Mouse (Mus musculus) T-helper 17 cell (primary cell): Measurements from ENCODE around the gene Kcnab1.

Experiments
- in situ Hi-C, 2 experiments: fragments of 300-600 bp; cut with MboI, MseI; formaldehyde crosslinking; loops; 1 replicate in 1 of 2; 2 replicates in 1 of 2; pipeline ENCODE4 v1.15.1; 2025; ENCODE audit warnings: high pct_unique_total_duplicates in 2 of 2

Kcnab1 gene

DNA sequence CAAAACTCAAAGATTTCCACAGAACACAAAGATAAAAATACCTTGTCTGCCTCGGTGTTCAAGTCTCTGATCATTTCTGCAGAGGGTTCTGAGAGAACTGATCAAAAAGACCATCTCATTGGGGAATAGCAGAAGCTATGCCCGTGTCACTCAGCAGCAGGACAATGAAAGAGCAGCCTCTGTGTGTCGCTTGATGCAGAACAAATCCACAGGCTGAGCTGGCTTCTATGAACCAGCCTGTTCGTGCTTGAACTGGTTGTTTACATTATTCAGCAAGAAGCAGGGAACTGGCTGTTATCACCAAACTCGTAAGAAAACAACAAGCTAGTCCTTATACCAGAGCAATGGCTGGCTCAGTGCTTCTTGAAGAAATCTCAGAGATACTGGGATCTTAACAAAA, 193.4 kb downstream of the Kcnab1 start:
- in situ Hi-C loops: no loop called here

DNA sequence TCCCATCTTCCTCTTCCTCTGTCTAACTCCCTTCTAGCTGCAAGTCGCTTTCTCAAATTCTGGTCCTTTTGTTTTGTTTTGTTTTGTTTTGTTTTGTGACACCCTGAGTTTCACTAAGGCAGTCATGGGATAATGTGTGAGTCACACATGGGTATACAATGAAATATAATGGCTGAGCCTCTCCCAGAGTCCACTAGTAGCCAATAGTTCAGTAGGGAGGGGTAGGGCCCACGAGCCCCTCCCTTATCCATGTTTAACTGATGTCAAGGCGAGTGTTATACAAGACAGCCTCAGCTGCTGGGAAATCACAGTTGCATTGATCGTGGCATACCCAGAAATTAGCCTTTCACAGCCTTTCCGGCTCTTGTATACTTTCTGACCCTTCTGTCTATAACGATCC, 206.7 kb downstream of the Kcnab1 start:
- in situ Hi-C loops: no loop called here

DNA sequence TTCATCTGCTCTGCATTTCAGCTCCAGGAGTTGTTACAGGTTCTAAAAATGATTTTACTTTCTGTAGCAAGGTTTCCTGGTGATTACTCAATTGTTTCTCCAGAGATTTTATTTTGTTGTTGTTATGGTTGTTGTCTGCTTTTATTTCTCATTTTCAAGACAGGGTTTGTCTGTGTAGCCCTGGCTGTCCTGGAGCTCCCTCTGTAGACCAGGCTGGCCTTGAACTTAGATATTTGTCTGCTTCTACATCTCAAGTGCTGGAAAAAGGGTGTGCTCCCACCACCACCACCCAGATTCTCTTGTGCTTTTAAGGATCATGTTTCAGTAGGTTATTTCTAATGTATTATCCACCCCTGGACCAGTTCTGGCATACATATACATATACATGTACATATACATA, 207.6 kb downstream of the Kcnab1 start:
- in situ Hi-C loops: no loop called here

DNA sequence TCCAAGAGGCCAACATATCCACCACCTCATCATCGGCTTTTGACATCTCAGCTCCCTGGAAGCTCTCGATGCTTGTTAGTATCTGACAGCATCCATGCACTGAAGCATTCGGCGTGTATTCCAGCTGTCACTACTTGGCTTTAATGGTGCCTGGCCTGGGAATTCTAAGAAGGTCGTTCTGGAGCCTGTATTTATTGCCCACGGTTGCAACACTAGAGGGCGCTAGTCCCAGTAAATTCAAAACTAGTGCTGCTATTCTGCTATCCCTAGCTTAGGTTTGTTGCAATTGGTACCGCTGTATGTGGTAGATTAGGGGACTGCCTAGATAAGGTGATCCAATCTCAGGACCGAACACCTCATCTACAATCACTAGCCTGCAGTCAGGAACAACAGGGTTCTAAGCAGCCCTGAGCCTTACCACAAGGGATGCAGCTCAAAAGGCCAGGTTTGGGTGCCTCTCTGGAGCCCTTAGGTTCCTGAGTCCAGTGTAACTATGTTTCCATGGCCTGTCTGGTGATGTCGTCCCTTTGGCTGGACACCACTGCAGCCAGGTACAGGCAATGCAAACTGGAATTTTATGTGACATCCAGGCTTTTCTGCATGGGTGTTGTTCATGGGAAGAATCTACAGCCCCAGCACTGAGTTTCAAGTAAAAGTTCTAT, 208.8 kb downstream of the Kcnab1 start:
- in situ Hi-C loops: no loop called here

DNA sequence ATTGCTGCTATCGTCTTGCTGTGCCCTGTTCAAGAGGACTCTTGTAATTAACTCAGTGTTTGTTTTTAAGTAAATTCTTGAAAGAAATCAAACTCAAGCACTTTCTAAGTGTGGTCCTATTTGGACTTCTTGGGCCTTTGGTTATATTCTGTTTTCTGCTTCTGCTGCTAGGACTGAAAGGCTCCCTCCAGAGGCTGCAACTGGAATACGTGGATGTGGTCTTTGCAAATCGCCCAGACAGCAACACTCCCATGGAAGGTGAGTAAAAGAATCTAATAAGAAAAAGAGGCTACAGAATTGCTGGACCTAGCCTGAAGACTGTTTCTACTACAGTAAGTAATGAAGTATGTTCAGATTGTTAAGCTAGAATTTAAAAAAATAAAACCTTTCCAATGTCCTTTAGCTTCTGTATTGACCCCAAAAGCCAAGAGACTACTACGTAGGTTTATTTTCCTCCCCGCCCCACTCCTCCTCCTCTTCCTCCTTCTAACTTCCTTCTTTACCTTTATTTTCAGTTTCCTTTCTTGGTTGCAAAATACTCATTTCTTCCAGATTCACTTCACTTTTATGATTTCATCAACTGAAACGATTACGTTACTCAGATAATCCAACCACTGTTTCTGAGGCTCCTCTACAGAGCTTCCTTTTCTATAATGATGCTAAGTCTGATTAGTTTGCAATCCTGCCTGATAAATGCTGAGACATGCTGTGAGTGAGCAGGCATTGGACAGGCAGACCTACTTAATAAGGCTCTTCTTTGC, 210.2 kb downstream of the Kcnab1 start:
- in situ Hi-C loops: loop anchor here in 1 of 2 experiments (10.0 kb wide), 1 partner anchor 535 kb away; no protein-coding TSS in a partner anchor

DNA sequence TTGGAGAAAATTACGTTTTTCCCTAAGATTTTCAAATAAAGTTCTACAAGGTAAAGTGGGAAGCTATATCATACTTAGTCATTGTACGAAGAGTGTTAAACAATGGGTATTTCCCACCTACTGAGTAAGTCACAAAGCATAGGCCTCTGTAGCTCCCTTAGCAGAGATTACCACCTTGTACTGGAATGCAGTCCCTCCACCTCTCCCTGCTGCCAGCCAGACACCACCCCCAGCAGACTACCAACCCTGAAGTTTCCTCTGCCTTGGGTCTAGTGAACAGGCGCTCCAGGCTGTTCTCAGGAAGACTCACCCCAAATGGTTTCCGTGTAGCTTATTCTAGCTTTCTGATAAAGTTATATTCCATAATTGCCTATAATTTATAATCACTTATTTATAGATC, 211.8 kb downstream of the Kcnab1 start:
- in situ Hi-C loops: loop anchor here in 1 of 2 experiments (10.0 kb wide), 1 partner anchor 534 kb away; no protein-coding TSS in a partner anchor

DNA sequence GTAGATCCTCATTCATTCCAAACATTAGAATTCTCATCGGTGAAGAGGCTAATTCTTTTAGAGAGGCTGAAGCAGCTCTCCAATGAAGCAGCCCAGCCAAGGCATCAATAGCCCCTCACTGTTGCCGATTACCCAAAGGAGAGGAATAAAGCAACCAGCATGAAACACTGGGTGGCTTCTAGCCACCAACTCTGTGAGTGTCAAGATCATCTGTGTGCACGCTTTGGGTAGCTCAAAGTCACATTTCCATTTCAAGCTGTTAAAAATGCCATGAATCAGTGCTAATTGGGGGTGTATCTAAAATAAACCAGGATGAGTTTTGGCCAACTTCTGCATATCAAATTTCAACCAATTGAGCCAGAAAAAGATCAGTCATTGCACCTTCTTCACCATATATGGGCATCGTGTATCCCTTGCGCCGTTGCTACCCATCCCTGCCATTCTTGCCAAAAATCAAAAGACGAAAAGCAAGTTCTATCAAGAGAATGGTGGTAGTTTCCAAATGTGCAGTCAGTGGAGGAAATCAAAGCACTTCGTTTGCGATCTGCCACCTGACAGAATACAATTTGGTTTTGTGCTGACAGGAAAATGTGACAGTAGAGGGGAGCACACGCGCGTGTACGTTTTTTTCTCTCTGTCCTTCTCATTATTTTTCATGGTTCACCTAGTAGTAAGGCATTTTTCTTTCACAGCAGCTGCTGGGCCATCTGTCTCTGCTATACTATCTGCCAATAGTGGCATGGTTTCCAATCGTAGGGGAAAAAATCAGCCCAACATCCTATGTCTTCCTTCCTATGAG, 213.0 kb downstream of the Kcnab1 start:
- in situ Hi-C loops: loop anchor here in 1 of 2 experiments (10.0 kb wide), 1 partner anchor 533 kb away; no protein-coding TSS in a partner anchor

DNA sequence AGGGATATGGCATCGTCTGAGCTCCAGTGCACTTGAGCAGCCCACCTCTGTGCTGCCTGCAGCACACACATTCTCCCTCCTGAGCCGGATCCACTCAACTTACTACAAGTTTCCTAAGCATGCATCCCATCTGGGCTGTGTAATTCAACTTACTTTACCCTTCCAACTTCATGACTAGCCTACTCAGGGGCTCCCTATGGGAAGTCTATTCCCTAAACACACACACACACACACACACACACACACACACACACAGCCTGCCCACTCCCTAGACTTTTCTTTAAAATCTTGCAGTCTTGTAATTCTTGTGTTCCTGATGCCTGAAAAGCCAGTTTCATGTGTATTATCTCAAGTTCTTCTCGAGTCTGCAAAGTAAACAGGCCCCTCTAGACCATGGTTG, 216.1 kb downstream of the Kcnab1 start:
- in situ Hi-C loops: loop anchor here in 1 of 2 experiments (10.0 kb wide), 1 partner anchor 530 kb away; no protein-coding TSS in a partner anchor

DNA sequence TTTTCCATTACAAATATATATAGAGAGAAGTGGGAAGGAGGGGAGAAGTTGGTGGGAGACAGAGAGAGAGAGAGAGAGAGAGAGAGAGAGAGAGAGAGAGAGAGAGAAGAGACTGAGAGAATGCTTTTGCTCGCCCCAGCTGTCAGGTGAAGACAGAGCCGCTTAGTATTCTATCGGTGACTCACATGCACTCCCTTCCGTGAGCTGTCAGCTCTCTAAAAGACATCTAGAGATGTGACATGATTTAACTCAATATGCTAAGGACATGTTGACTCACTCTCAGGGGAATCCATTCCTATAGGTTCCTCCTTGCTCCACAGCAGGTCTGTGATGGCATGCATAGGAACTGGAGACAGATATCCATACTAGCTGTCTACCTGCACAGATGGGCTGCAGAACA, 219.6 kb downstream of the Kcnab1 start:
- in situ Hi-C loops: loop anchor here in 1 of 2 experiments (10.0 kb wide), 1 partner anchor 526 kb away; no protein-coding TSS in a partner anchor

DNA sequence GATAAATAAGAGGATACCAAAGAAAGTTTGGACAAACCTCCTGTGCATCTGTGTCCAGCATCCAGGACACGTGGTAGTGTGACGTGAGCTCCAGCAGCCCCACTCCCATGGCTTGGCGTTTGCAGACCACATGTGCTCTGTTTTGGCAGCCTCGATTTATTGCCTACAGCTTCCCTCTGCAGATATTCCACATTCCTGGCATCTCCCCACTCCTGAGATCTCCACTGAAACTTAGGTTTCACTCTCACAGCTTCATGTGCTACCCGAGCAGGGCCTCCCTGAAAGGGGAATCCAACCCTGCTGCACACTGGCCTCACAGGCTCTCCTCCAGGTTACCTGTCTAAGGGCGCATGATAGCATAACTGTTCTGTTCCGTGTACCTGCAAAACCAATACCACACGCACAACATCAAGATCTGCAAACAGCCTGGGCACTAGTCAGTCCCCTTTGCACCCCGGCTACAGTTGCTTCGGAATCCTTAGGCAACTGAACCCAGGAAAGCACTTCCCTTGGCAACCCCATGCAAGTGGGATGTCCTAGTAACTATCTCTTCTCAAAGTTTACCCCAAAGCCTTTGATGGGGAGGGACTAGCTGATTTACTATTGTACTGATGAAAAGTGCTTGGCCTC, 228.8 kb downstream of the Kcnab1 start:
- in situ Hi-C loops: no loop called here

DNA sequence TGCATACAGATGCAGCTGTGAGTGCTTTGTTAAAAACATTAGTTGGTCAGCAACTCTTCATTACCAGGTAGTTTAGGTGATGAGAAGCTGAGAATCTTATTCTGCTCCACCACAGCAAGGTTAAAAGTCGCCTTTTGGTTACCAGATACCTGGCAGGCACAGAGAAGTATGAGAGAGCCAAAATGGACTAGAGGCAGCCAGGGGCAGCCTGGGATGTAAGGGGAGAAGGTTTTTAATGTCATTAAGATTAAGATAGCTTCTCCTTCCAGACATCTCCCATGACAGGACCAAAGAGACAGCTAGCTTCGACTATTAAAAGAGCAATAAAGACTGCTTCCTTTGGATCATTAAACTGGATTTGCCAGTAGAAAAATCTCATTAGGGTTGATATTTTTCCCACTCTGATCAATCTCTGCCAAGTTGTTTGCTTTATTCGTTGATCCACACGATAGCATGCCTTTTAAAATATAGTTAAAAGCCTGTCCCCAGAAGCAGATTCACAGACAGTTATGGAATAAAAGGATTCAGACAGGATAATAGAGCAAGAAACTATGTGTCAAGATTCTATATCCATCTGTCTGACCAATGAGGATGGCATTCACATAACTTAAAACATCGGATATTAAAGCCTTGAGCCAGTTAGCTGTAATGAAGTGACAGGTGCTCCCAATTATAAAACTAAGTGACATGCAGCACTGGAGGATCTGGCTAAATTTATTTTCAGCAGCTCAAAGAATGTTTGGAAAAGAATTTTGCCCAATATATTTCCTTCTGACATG, 231.2 kb downstream of the Kcnab1 start:
- in situ Hi-C loops: no loop called here

DNA sequence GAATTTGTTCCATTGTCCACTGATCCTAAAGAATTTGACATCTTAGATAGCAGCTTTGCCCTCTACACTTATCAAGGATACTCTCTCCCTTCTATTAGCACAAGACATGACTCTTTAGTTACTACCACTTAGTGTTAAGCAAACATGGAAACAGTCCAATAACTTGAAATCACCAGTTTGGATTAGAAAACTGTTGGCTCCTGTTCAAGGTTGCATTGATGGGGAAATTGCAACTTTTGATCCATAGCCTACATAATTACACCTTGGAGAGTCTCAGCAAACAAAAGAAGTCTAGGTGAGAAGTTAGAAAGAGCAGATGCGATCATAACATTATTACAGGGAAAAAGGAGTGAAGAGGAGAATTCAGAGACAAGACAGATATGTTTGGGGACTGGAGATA, 237.0 kb downstream of the Kcnab1 start:
- in situ Hi-C loops: no loop called here

DNA sequence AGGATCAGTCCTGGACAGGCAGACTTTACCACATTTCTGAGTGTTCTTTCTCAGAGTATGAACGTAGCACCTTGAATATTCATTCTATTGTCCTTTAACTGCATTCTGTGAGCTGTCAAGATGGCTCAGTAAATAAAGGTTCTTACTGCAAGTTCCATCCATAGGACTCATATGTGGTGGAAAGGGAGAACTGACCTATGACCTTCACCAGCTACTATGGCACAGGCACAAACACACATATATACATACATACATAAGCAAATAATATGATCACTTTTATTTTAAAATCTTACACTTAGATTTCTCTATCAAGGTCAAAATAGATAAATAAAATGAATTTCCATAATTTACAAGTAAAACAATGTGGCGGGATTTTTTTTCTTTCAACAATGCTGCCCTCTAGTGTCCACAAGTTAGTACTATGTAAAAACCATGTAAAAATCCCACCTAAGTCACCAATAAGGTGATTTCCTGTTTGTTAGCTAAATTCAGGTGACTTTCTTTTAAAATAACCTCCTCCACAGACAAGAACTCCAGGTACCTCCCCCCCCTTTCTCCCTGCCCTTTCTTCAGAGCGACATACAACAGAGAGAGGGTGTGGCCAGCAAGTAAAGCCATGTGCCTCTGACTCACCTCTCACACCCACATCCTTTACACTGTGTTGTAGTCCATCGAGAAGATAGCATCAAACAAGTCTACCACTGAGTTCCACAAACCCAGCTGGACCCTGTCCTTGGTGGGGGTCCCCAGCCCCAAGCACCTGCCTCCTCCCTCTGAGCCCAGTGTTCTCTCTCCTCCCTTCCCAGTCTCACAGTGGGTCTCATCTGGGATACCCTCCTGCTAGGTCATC, 243.3 kb downstream of the Kcnab1 start:
- in situ Hi-C loops: loop anchor here in 1 of 2 experiments (25.0 kb wide), 1 partner anchor 1365 kb away; the partner anchor contains the start of gene Gmps

DNA sequence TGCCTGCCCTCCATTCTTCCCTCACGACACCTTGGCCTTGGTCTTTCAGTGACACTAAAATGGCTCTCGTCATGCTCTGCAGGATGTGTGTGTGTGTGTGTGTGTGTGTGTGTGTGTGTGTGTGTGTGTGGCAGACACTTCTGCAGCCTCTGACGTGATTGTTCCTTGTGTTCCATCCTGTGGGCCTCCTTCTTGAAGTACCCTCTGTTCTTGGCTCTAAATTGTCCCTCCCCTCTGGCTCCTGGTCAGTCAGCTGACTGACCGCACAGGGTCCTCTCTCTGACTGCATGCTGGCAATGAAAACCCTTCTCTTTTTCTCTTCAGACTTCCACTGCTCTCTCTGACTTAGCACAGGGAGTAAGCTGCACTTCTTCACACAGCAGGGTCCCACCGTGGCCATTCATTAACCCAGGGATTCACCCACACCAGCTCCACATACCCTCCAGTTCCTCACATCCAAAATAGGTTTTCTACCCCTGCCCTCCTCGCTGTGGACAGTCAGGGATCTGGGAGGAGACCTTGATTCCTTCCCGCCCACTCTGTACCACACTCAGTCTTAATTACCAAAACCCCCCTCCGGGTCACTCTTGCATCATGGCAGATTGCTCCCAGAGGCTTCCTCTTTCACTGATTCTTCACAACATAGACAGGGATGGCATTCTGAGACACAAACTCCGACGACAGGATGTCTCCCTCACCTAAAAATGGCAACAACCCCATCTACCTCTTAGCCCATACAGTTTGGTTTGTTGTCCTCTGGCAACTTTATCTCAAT, 244.3 kb downstream of the Kcnab1 start:
- in situ Hi-C loops: loop anchor here in 1 of 2 experiments (25.0 kb wide), 1 partner anchor 1366 kb away; the partner anchor contains the start of gene Gmps

DNA sequence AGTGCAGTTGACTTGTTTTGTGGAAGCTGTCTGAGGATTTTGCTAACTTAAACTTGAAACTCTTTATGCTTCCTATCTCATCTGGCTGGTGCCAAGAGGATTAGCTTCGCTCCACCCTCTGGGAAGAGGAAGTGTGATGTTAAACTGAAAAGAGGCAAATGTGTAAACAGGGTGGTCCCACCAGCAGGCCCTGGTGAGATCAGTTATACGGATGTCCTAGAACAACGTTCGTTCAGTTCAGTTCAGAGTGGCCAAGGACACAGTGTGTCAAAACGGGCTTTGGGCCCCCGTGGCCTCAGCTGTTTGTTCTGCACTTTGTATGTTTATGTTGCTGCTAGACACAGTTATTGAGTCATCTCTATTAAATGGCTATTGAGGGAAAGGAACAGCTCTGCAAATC, 246.3 kb downstream of the Kcnab1 start:
- in situ Hi-C loops: loop anchor here in 1 of 2 experiments (25.0 kb wide), 1 partner anchor 1368 kb away; the partner anchor contains the start of gene Gmps

DNA sequence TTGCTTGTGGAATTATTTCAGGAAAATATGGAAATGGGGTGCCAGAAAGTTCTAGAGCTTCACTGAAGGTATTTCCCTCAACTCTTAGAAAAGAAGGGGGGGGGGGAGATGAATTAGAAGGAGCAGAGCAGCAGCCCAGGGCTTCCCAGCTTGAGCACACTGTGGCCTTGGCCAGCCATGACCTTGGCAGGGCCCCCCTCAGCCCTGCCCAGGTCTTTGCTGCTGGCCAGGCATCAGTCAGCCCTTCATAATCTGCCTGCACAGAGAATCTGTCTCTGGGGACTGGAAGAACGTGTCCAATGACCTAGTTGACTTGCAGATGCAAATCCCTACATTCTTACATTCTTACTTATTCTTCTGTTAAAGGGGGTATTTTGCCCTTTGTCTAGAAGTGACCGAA, 249.1 kb downstream of the Kcnab1 start:
- in situ Hi-C loops: loop anchor here in 1 of 2 experiments (25.0 kb wide), 1 partner anchor 1371 kb away; the partner anchor contains the start of gene Gmps

DNA sequence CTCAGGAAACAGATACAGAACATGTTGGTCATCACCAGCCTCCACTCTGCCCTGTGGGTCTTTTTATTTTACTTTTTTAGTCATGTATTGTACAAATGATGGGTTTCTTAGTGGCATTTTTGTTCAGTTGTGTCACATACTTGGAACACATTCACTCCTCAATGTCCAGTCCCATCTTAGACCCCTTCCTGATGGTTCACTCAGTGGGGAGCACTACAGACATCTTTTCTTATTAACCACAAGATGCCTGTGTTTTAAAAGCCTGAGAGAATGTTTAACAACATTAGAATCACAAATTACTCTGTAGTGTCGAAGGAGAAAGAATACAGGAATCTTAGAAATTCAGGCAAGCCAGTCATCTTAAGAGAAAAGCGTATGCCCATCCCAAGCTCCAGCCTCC, 249.7 kb downstream of the Kcnab1 start:
- in situ Hi-C loops: loop anchor here in 1 of 2 experiments (25.0 kb wide), 1 partner anchor 1372 kb away; the partner anchor contains the start of gene Gmps
